Mouse (Mus musculus) liver, embryonic 16.5 days (tissue): ENCODE data around the gene Ndufaf2. TPM values are rescaled to one million over a fixed set of nuclear protein-coding genes. Genes with fewer than 3 reads are reported as not detected.

Experiments
- polyA plus RNA-seq: library from polyadenylated mRNA; unstranded; fragments of >200 nt; fragmentation: Nextera tagmentation; extraction: Ambion mirVana; gene quantifications from 2 replicates; pipeline ENCODE4 v1.2.1, GENCODE M21; 2015

The Ndufaf2 gene
- polyA plus RNA-seq, 1 experiment from 2014 or later, result 21.5 TPM

Other genes starting within 250 kb of the Ndufaf2 start
- 20.7 and 21.9 TPM in 2 replicates for gene Smim15, start 114.2 kb downstream of the Ndufaf2 start, polyA plus RNA-seq
- gene Ercc8, start 108 bp upstream of the Ndufaf2 start, polyA plus RNA-seq, result 4.9 and 5.0 TPM in 2 replicates
- 2.0 and 2.5 TPM in 2 replicates for gene Elovl7, start 55.8 kb upstream of the Ndufaf2 start, polyA plus RNA-seq
- gene Depdc1b, start 157.7 kb upstream of the Ndufaf2 start, polyA plus RNA-seq, result 12.8 and 13.3 TPM in 2 replicates